Mouse (Mus musculus) stomach, embryonic 14.5 days (tissue): ENCODE measurements at regions not wholly inside any gene's neighbourhood (a gene's known extent, or its start where the extent isn't known, plus 50 kb on each side); places are given as distances from the start of the nearest gene placed in this dataset.

Source experiments
- ATAC-seq: fragments of 200-750 bp; cut with Nextera tagmentation; 2 replicates; pipeline ENCODE4 v1.8.0; 2017; ENCODE audit warnings: low read depth, moderate TSS enrichment; ENCODE audit not compliant: insufficient number of reproducible peaks, insufficient read depth, low FRiP score
- H3K27ac ChIP-seq: fragments of 300-500 bp; sonication (generic); 2 replicates; pipeline ENCODE4 v1.5.1; 2014; ENCODE audit warnings: mild to moderate bottlenecking, low read length, moderate library complexity, mixed read lengths
- H3K27me3 ChIP-seq: fragments of 300-500 bp; sonication (generic); 2 replicates; pipeline ENCODE4 v1.6.1; 2014; ENCODE audit warnings: low read length, control low read depth, mixed read lengths; ENCODE audit not compliant: control insufficient read depth, insufficient read depth
- H3K36me3 ChIP-seq: fragments of 300-500 bp; sonication (generic); 2 replicates; pipeline ENCODE4 v1.6.1; 2014; ENCODE audit warnings: mild to moderate bottlenecking, control low read depth, low read length, moderate library complexity, mixed read lengths; ENCODE audit not compliant: control insufficient read depth, insufficient read depth
- H3K4me1 ChIP-seq: fragments of 300-500 bp; sonication (generic); 2 replicates; pipeline ENCODE4 v1.6.1; 2014; ENCODE audit warnings: low read length, control low read depth, mixed read lengths; ENCODE audit not compliant: control insufficient read depth, insufficient read depth
- H3K4me2 ChIP-seq: fragments of 300-500 bp; sonication (generic); replicated peaks from 2 replicates; pipeline ENCODE4 v1.6.1; 2014; ENCODE audit warnings: low read depth, low read length, control low read depth
- H3K4me3 ChIP-seq: fragments of 300-500 bp; sonication (generic); 2 replicates; pipeline ENCODE4 v1.5.1; 2014; ENCODE audit warnings: low read depth, low read length, control low read depth
- H3K9ac ChIP-seq: fragments of 300-500 bp; sonication (generic); replicated peaks from 2 replicates; pipeline ENCODE4 v1.6.1; 2014; ENCODE audit warnings: low read depth, mild to moderate bottlenecking, control low read depth, low read length, moderate library complexity, mixed read lengths
- H3K9me3 ChIP-seq: fragments of 300-500 bp; sonication (generic); 2 replicates; pipeline ENCODE4 v1.6.1; 2016; ENCODE audit warnings: low read depth, low read length, control low read depth; ENCODE audit not compliant: control insufficient read depth
- WGBS: fragments of 180-500 bp; shearing (Covaris S2); extraction: QIAGEN DNeasy Blood & Tissue Kit; methylation state at CpG from one replicate; pipeline ENCODE4 v1.1.7; 2014; 5-methylcytosine and 5-hydroxymethylcytosine counted together

DNA sequence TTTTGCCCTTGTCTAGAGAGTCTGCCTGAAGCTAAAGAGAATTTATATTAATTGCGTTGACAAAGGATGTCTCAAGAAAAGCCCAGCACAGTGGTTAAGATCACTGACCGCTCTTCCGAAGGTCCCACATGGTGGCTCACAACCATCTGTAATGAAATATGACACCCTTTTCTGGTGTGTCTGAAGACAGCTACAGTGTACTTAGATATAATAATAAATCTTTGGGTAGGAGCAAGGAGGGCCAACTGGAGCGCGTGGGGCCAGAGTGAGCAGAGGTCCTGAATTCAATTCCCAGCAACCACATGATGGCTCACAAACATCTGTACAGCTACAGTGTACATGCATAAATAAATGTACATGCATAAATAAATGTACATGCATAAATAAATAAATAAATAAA, 176.1 kb downstream of the Rab11fip4 start:
- H3K36me3 ChIP-seq, result no peaks in the 10 kb centered on the region
- no peak overlapping the region for H3K27ac ChIP-seq
- H3K9ac ChIP-seq, result no peak overlapping the region
- H3K4me3 ChIP-seq, result no peak overlapping the region
- 65% methylated on average over 5 of the region's 5 CpGs for WGBS
- no peaks in the 10 kb centered on the region for H3K9me3 ChIP-seq
- no peak for ATAC-seq
- H3K27me3 ChIP-seq, result no peaks in the 10 kb centered on the region
- H3K4me1 ChIP-seq, result no peaks in the 10 kb centered on the region
- no peak overlapping the region for H3K4me2 ChIP-seq

DNA sequence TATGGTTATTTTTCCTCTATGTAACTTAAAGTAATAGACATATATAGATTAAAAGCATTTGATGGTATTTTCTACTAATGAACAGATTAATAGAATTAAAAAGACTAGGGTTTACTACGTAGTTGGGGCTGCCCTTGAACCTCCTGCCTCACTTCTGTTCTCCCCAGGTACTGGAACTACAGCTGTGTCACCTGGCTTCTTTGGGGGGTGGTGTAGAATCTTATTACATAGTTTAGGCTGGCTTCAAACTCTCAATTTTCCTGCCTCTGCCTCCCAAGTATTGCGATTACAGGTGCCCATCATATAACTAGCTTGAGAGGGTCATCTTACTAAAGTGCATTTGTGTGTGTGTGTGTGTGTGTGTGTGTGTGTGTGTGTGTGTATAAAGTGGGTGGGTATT, 175.0 kb downstream of the Rab11fip4 start:
- H3K27ac ChIP-seq, result no peak overlapping the region
- ATAC-seq, result no peak
- no peak overlapping the region for H3K4me2 ChIP-seq
- H3K9me3 ChIP-seq, result no peaks in the 10 kb centered on the region
- no peak overlapping the region for H3K4me3 ChIP-seq
- 96% methylated on average over 2 of the region's 2 CpGs for WGBS
- no peaks in the 10 kb centered on the region for H3K36me3 ChIP-seq
- H3K9ac ChIP-seq, result no peak overlapping the region
- H3K4me1 ChIP-seq, result no peaks in the 10 kb centered on the region
- H3K27me3 ChIP-seq, result no peaks in the 10 kb centered on the region

DNA sequence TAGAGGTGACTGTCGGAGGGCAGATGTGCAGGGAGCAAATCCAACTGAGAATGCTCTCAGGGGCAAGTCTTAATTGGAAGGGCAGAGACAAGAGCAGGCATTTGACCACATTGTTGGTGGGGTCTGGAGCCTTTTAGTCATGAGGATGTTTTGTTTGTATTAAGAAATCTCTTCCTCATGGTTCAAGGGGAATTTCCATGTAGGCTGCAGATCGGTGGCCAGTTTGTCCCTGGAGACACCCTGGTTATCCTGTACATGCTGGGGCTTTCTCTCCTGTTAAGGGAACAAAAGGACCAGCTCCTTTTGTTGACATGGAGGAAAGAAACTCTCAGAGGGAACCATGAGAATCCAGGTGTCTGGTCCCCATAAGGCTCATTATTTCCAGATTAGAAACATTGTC, 174.4 kb downstream of the Rab11fip4 start:
- H3K9me3 ChIP-seq, result no peaks in the 10 kb centered on the region
- H3K9ac ChIP-seq, result no peak overlapping the region
- no peaks in the 10 kb centered on the region for H3K27me3 ChIP-seq
- no peaks in the 10 kb centered on the region for H3K36me3 ChIP-seq
- no peak for ATAC-seq
- WGBS, result 61% methylated on average over 2 of the region's 2 CpGs
- no peak overlapping the region for H3K4me2 ChIP-seq
- no peaks in the 10 kb centered on the region for H3K4me1 ChIP-seq
- no peak overlapping the region for H3K27ac ChIP-seq
- no peak overlapping the region for H3K4me3 ChIP-seq

DNA sequence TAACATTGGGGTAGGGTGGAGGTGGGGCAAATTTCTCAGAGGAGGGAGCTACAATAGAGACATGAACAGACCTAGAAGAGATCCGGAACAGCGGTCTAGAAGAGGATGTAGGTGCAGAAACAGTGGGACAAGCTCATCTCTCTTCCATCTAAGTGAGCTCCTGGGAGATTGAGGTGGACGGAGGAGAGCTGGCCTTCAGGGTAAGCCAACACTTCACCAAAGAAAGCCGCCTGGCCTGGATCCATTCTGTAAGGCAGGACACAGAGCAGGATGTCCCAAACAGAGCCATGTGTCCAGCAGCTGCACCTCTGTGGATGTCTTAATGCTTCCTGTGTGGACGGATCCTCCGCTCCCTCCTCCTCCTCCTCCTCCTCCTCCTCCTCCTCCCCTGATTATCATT, 173.0 kb downstream of the Rab11fip4 start:
- no peaks in the 10 kb centered on the region for H3K36me3 ChIP-seq
- H3K9me3 ChIP-seq, result no peaks in the 10 kb centered on the region
- no peak for ATAC-seq
- no peak overlapping the region for H3K4me2 ChIP-seq
- no peaks in the 10 kb centered on the region for H3K4me1 ChIP-seq
- WGBS, result 73% methylated on average over 5 of the region's 6 CpGs
- H3K27ac ChIP-seq, result no peak overlapping the region
- no peak overlapping the region for H3K9ac ChIP-seq
- H3K4me3 ChIP-seq, result no peak overlapping the region
- H3K27me3 ChIP-seq, result no peaks in the 10 kb centered on the region

DNA sequence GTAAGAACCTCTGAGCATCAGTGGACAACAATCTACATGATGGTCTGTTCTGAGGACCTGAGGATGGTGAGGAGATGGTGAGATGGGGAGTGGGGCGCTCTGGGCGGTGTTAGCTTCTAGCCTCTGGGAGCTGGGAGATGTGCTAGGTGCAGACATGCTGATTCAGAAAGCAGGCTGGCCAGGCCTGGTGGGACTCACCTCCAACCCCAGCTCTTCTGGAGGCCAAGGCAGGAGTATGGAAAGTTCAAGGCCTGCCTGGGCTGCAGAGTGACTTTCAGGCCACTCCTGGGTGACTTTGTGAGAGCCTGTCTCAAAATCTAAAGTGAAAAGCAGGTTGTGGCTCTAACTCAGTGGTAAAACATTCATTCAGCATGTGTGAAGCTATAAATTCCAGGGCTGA, 171.6 kb downstream of the Rab11fip4 start:
- Histone ChIP-seq H3K4me1 (no peaks in the 10 kb centered on the region), H3K9ac (no peak overlapping the region), H3K36me3 (no peaks in the 10 kb centered on the region), H3K4me2 (no peak overlapping the region), H3K9me3 (no peaks in the 10 kb centered on the region), H3K4me3 (no peak overlapping the region), H3K27me3 (no peaks in the 10 kb centered on the region), H3K27ac (no peak overlapping the region)
- 93% methylated on average over 2 of the region's 2 CpGs for WGBS
- no peak for ATAC-seq

DNA sequence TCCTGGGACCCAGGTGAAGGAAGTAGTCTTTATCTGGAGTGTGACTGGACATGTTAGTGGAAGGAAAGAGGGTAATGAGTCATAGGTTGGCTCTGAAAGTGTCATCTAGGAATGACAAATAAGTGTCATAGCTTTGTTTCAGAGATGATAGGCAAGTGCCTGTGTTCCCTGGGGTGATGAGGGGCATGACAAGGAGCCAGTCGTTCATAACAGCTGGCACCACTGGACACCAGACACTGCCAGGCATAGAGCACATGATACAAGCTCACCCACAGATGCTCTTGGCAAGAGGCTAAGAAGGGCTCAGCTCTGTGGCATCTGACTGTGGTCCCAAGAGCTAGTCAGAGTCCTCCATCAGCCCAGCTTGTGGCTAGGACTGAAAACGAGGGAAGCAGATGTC, 171.0 kb downstream of the Rab11fip4 start:
- WGBS, result 67% methylated on average over 2 of the region's 2 CpGs
- H3K27me3 ChIP-seq, result no peaks in the 10 kb centered on the region
- no peak for ATAC-seq
- no peak overlapping the region for H3K4me2 ChIP-seq
- H3K9me3 ChIP-seq, result no peaks in the 10 kb centered on the region
- no peak overlapping the region for H3K27ac ChIP-seq
- no peaks in the 10 kb centered on the region for H3K36me3 ChIP-seq
- no peak overlapping the region for H3K9ac ChIP-seq
- H3K4me1 ChIP-seq, result no peaks in the 10 kb centered on the region
- no peak overlapping the region for H3K4me3 ChIP-seq

DNA sequence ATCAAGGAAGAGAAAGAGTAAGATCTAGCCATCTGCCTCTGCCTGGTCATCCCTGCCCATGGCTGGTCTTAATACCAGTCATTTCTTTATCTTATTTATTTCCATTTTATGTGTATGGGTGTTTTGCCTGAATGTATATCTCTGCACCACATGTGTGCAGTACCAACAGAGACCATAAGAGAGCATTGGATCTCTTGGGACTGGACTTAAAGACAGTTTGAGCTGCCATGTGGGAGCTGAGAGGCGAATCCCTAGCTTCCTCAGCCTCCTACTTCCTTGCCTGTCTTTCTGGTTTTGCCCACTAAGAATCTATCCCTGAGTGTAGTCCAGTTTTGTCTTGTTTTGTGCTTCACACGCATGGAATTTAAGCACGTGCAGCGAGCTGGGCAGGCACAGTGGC, 169.5 kb downstream of the Rab11fip4 start:
- Histone ChIP-seq H3K9me3 (no peaks in the 10 kb centered on the region), H3K9ac (no peak overlapping the region), H3K4me1 (no peaks in the 10 kb centered on the region), H3K27ac (no peak overlapping the region), H3K27me3 (no peaks in the 10 kb centered on the region), H3K4me2 (no peak overlapping the region), H3K4me3 (no peak overlapping the region), H3K36me3 (no peaks in the 10 kb centered on the region)
- no peak for ATAC-seq
- 84% methylated on average over 4 of the region's 4 CpGs for WGBS

DNA sequence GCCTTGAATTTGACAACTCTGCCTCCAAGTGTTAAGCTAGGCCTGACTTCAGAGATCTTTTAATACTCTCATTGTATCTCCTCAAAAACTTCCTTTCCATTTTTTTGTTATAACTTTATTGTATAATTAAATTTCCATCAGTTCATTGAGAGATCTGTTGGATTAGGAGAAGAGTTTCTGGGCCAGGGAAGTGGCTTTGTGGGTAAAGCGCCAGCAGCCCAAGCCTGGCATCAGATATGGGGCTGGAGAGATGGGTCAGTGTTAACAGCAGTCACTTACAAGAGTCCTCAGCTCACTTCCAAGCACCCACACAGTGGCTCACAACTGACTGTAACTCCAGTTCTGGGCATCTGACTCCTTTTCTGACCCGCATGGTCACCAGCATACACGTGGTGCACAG, 167.3 kb downstream of the Rab11fip4 start:
- WGBS, result 97% methylated on average over 3 of the region's 3 CpGs
- no peak overlapping the region for H3K27ac ChIP-seq
- no peaks in the 10 kb centered on the region for H3K9me3 ChIP-seq
- H3K36me3 ChIP-seq, result no peaks in the 10 kb centered on the region
- H3K4me1 ChIP-seq, result no peaks in the 10 kb centered on the region
- no peaks in the 10 kb centered on the region for H3K27me3 ChIP-seq
- no peak for ATAC-seq
- no peak overlapping the region for H3K4me2 ChIP-seq
- no peak overlapping the region for H3K9ac ChIP-seq
- H3K4me3 ChIP-seq, result no peak overlapping the region

DNA sequence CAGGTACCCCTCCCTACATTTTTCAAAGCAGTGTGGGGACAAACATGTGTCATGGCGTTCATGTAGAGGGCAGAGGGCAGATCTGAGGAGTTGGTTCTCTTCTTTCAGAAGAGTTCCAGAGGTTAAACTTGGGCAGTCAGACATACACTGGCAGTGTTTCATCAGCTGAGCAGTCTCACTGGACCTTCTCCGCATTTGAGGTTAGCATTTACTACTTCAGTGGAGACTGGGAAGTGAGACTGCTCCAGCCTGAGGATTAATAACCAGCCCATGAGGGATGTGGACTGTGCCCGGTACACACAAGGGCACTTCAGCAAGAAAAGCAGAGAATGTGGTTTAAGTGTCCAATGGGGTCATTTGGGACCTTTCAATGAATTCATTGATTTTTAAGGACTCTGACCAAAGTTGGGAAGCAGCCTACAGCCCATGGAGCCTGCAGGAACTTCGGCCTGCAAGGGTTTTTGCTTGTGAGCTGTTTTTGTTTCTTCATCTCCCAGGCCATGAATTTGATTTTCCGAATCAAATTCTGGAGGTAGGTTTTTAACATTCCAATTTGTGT, 166.6 kb downstream of the Rab11fip4 start:
- no peak overlapping the region for H3K4me3 ChIP-seq
- H3K27ac ChIP-seq, result no peak overlapping the region
- no peaks in the 10 kb centered on the region for H3K9me3 ChIP-seq
- H3K4me2 ChIP-seq, result no peak overlapping the region
- H3K36me3 ChIP-seq, result no peaks in the 10 kb centered on the region
- H3K4me1 ChIP-seq, result no peaks in the 10 kb centered on the region
- 83% methylated on average over 5 of the region's 5 CpGs for WGBS
- ATAC-seq, result no peak
- H3K27me3 ChIP-seq, result no peaks in the 10 kb centered on the region
- H3K9ac ChIP-seq, result no peak overlapping the region
